Mouse (Mus musculus) kidney, adult 2 months (tissue): ENCODE measurements at regions not wholly inside any gene's neighbourhood (a gene's known extent, or its start where the extent isn't known, plus 50 kb on each side); places are given as distances from the start of the nearest gene placed in this dataset.

Experiments used
- CTCF ChIP-seq: fragments of 200-500 bp; conservative IDR thresholded peaks from 2 replicates; pipeline ENCODE4 v1.5.1; 2011; ENCODE audit warnings: low read depth, mild to moderate bottlenecking, control low read depth, low read length, moderate library complexity, mixed read lengths; ENCODE audit not compliant: insufficient read depth, insufficient read length
- POLR2A ChIP-seq: fragments of 200-500 bp; IDR thresholded peaks from one replicate; pipeline ENCODE4 v1.6.1; 2011; ENCODE audit warnings: low read depth, low read length, control low read depth

GRCm38 (mm10) chr8:98214019-98214418 lies 1202.3 kb downstream of the Cdh8 start:
- TF ChIP-seq CTCF (no peak), POLR2A (no peak)
